Mouse (Mus musculus) heart, adult 10 weeks (tissue): ENCODE measurements around the gene Slc12a9. TPM values are rescaled to one million over a fixed set of nuclear protein-coding genes. Genes with fewer than 3 reads are reported as not detected.

Experiments used
- polyA plus RNA-seq: library from polyadenylated mRNA; stranded (reverse); fragments of 350-450 nt; fragmentation: Illumina TruSeq; extraction: RNeasy Lipid Tissue Mini Kit (QIAGEN cat#74804); gene quantifications from one replicate; pipeline ENCODE4 v1.2.3, GENCODE M21; 2014; ENCODE audit warnings: low read depth, low replicate concordance

Slc12a9 gene
- polyA plus RNA-seq = 4.2 TPM

GRCm38 (mm10) chr5:137333512-137334174, at the start of gene Slc12a9:
Gene Slc12a9, minus strand, starts transcription at chr5:137333597.

GRCm38 (mm10) chr5:137349384-137350204, 16.2 kb upstream of the Slc12a9 start, which contains the start of gene Ephb4:
Gene Ephb4, plus strand, starts transcription at chr5:137350109.

DNA sequence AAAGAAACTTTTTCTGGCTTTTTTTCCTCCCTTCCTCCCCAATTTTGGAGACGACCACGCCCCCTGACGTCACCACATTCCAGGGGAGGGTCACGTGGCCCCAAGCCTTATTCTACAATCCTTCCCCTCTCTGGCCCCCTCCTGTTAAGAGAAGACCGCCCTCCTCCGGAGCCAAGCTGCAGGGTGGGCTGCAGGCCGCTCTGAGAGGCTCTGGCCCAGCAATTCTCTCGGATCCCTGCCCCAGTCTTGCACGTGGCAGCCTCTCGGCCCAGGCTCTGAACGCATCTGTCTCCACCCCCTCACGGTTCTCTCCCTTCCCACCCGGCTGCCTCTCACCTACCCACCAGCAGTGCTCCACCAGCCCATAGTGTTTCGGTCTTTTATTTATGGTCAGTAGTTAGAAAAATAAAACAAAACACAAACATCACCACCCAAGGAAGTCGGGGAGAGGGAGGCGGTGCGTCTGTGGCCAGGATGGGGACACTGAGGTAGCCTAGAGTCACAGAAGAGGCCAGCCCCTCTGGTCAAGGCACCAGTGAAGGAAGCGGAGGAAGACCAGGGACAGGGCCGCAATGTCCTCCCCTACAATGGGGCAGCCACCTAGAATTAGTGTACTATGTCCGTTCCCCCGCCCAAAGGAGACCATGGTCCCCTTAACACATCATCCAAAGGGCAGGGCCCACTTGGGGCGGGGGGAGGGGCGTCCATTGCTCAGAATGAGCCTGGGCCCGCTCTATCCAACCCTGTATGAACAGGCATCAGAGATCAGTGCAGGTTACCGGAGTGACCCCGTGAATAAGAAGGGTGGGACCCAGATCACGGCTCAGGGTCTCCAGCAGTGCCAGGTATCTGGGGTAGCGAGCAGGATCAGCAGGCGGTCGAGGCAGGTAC, 19.0 kb downstream of the Slc12a9 start, which contains the start of gene Trip6:
Gene Trip6, minus strand, starts transcription at position 212 of the 891 bp plus-strand sequence.

DNA sequence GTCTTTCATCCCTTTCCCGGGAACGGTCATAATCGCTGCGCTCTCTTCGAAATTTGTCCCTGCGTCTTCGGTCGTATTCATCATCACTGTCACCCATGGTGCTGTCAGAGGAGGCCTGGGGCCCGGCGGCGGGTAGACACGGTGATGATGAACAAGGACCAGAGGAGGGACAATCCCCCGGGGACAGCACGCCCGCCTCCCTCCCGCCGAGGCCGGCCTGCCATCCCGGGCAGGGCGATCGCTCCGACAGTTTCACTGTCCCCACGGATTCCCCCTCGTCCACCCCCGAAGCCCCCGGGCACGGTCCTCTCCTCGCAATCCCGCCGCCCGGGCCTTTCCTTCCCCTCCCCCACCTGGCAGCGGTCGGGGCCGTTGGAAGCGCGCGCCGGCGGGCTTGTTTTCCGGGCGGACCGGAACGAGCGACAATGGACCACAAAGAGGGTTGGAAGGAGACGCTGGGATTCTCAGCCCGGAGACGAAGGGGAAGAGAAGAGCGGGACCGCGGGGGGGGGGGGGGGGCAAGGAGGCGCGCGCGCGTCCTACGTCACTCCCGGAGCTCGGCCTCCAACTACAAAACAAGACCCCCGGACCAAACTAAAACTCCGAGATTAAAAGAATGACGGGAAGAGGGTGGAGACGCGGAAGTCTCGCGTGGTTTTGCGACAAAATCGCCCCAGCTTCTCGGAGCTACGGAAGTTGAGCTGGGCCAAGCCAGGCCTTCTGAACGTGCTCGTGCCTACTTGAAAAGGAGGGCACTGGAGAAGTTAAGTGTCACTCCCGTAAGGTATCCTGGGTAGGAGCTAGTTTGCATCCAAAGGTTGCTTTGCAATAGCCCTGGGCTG, 26.1 kb downstream of the Slc12a9 start, which contains the start of gene Srrt:
Gene Srrt, minus strand, starts transcription at position 604 of the 842 bp plus-strand sequence.

DNA sequence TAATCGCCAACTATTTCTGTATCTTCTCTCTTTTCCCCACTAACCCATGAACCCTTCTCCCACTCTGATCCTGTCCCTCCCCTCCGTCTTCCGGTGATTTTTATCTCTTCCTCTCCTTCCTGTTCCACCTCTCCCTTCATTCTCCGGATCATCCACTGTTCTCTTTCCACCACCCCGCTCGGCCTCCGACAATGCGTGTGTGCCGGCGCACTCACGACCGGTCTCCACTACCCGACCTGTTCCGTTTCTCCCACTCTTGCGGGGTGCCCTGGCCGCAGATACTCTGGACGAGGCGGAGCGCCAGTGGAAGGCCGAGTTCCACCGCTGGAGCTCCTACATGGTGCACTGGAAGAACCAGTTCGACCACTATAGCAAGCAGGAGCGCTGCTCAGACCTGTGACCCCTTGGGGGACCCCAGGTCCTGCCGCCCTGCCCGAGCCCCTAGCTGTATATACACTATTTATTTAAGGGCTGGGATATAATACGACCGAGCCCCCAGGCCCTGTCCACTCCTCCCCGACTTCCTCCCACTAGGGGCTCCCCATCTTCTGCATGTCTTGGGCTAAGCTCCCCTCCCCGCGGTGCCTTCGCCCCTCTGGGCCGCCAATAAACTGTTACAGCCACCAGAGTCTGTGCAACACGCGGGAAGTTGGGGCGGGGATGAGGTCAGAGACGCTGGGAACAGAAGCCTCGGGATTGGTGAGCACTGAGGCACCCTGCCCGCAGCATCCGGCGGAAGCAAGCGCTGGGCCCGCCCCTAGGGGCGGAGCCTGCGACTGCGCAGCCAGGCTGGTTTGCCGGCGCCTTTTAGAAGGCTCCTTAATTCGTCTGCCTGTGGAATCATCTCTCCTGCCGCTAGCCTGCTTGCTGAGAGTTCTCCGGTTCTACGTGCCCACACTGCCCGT, 39.3 kb downstream of the Slc12a9 start, which contains the start of gene Ufsp1:
Gene Ufsp1, plus strand, starts transcription at position 791 of the 905 bp plus-strand sequence.

GRCm38 (mm10) chr5:137287032-137287952, 46.1 kb downstream of the Slc12a9 start, which contains the start of gene Ache:
Gene Ache, plus strand, starts transcription at chr5:137287519.

Other genes with a start within 250 kb of the Slc12a9 start
- 12.1 TPM for gene Trim56, start 217.4 kb downstream of the Slc12a9 start, polyA plus RNA-seq
- gene Muc3, start 184.3 kb downstream of the Slc12a9 start, polyA plus RNA-seq = not detected
- gene Muc3a, start 121.2 kb downstream of the Slc12a9 start, polyA plus RNA-seq = 0.24 TPM
- 2.8 TPM for gene Ache, start 46.1 kb downstream of the Slc12a9 start, polyA plus RNA-seq
- 9.2 TPM for gene Ufsp1, start 39.0 kb downstream of the Slc12a9 start, polyA plus RNA-seq
- gene Srrt, start 25.9 kb downstream of the Slc12a9 start, polyA plus RNA-seq = 80.4 TPM
- gene Trip6, start 19.2 kb downstream of the Slc12a9 start, polyA plus RNA-seq = 17.0 TPM
- gene Ephb4, start 16.5 kb upstream of the Slc12a9 start, polyA plus RNA-seq = 29.4 TPM
- not detected for gene Zan, start 143.5 kb upstream of the Slc12a9 start, polyA plus RNA-seq
- gene Pop7, start 168.9 kb upstream of the Slc12a9 start, polyA plus RNA-seq = 15.7 TPM
- 23.9 TPM for gene Gigyf1, start 185.0 kb upstream of the Slc12a9 start, polyA plus RNA-seq
- gene Epo, start 199.6 kb upstream of the Slc12a9 start, polyA plus RNA-seq = not detected
- 231 TPM for gene Gnb2, start 199.9 kb upstream of the Slc12a9 start, polyA plus RNA-seq
- not detected for gene Actl6b, start 219.9 kb upstream of the Slc12a9 start, polyA plus RNA-seq
- not detected for gene Tfr2, start 236.2 kb upstream of the Slc12a9 start, polyA plus RNA-seq